Mouse (Mus musculus) neural tube, embryonic 14.5 days (tissue): ENCODE results near the gene Ltbp1. TPM values are rescaled to one million over a fixed set of nuclear protein-coding genes. Genes with fewer than 3 reads are reported as not detected.
A peak's percentile ranks its signal among the peaks of the same experiment; 100 is the strongest.

ENCODE experiments used
- ATAC-seq: fragments of 200-750 bp; cut with Nextera tagmentation; 2 replicates; pipeline ENCODE4 v1.8.0; 2017; ENCODE audit warnings: low read depth, mild to moderate bottlenecking, moderate TSS enrichment, moderate library complexity
- H3K27ac ChIP-seq: fragments of 300-500 bp; sonication (generic); 2 replicates; pipeline ENCODE4 v1.5.1; 2014; ENCODE audit warnings: low read depth, mild to moderate bottlenecking, control low read depth, low read length, moderate library complexity, mixed read lengths
- H3K27me3 ChIP-seq: fragments of 300-500 bp; sonication (generic); 2 replicates; pipeline ENCODE4 v1.6.1; 2014; ENCODE audit warnings: low read length; ENCODE audit not compliant: control insufficient read depth, insufficient read depth
- H3K36me3 ChIP-seq: fragments of 300-500 bp; sonication (generic); 2 replicates; pipeline ENCODE4 v1.6.1; 2014; ENCODE audit warnings: low read length, mixed read lengths; ENCODE audit not compliant: control insufficient read depth, insufficient read depth
- H3K4me1 ChIP-seq: fragments of 300-500 bp; sonication (generic); 2 replicates; pipeline ENCODE4 v1.6.1; 2014; ENCODE audit warnings: low read length; ENCODE audit not compliant: control insufficient read depth, insufficient read depth
- H3K4me2 ChIP-seq: fragments of 300-500 bp; sonication (generic); 2 replicates; pipeline ENCODE4 v1.6.1; 2014; ENCODE audit warnings: mild to moderate bottlenecking, low read depth, low read length, control low read depth
- H3K4me3 ChIP-seq: fragments of 300-500 bp; sonication (generic); 2 replicates; pipeline ENCODE4 v1.5.1; 2014; ENCODE audit warnings: low read depth, low read length, control low read depth, mixed read lengths
- H3K9ac ChIP-seq: fragments of 300-500 bp; sonication (generic); replicated peaks from 2 replicates; pipeline ENCODE4 v1.6.1; 2014; ENCODE audit warnings: low read depth, mild to moderate bottlenecking, control low read depth, low read length, mixed read lengths
- H3K9me3 ChIP-seq: fragments of 300-500 bp; sonication (generic); 2 replicates; pipeline ENCODE4 v1.6.1; 2016; ENCODE audit warnings: low read length; ENCODE audit not compliant: control insufficient read depth
- WGBS: fragments of 180-500 bp; shearing (Covaris S2); extraction: QIAGEN DNeasy Blood & Tissue Kit; methylation state at CpG from one replicate; pipeline ENCODE4 v1.1.7; 2014; 5-methylcytosine and 5-hydroxymethylcytosine counted together
- polyA plus RNA-seq: library from polyadenylated mRNA; unstranded; fragments of >200 nt; fragmentation: Nextera tagmentation; extraction: Ambion mirVana; gene quantifications from 2 replicates; pipeline ENCODE4 v1.2.1, GENCODE M21; 2014

The Ltbp1 gene
- polyA plus RNA-seq, 1 experiment from 2014 or later: 2.5 TPM

- WGBS: 90% methylated on average over 7 of the region's 7 CpGs
- H3K4me1 ChIP-seq: no peaks in the 10 kb centered on the region
- no peak for ATAC-seq
- H3K9ac ChIP-seq: no peak overlapping the region
- H3K4me3 ChIP-seq: no peak overlapping the region
- H3K36me3 ChIP-seq: no peaks in the 10 kb centered on the region
- no peak overlapping the region for H3K27ac ChIP-seq
- H3K9me3 ChIP-seq: no peaks in the 10 kb centered on the region
- no peaks in the 10 kb centered on the region for H3K27me3 ChIP-seq
- H3K4me2 ChIP-seq: no peak overlapping the region
Measured at GRCm38 (mm10) chr17:75245085-75245484, 239.7 kb downstream of the Ltbp1 start.

- no peaks in the 10 kb centered on the region for H3K36me3 ChIP-seq
- 39% methylated on average over 10 of the region's 10 CpGs for whole genome bisulfite sequencing
- no peaks in the 10 kb centered on the region for H3K4me1 ChIP-seq
- no peaks in the 10 kb centered on the region for H3K27me3 ChIP-seq
- H3K4me2 ChIP-seq: no peak overlapping the region
- no peak for ATAC-seq
- no peaks in the 10 kb centered on the region for H3K9me3 ChIP-seq
- no peak overlapping the region for H3K4me3 ChIP-seq
- no peak overlapping the region for H3K9ac ChIP-seq
- H3K27ac ChIP-seq: no peak overlapping the region
Measured at GRCm38 (mm10) chr17:75248632-75249031, 243.3 kb downstream of the Ltbp1 start.

GRCm38 (mm10) chr17:75250571-75250970 is 245.2 kb downstream of the Ltbp1 start:
- 83% methylated on average over 6 of the region's 6 CpGs for WGBS

GRCm38 (mm10) chr17:75251094-75251493 is 245.7 kb downstream of the Ltbp1 start:
- no peak overlapping the region for H3K9ac ChIP-seq
- H3K4me2 ChIP-seq: no peak overlapping the region
- no peak overlapping the region for H3K4me3 ChIP-seq
- no peak overlapping the region for H3K27ac ChIP-seq
- 93% methylated on average over 6 of the region's 6 CpGs for WGBS
- no peak for ATAC-seq
- H3K9me3 ChIP-seq: no peaks in the 10 kb centered on the region
- H3K4me1 ChIP-seq: no peaks in the 10 kb centered on the region
- no peaks in the 10 kb centered on the region for H3K36me3 ChIP-seq
- H3K27me3 ChIP-seq: no peaks in the 10 kb centered on the region

More at GRCm38 (mm10) chr17:75250571-75250970, 245.2 kb downstream of the Ltbp1 start:
- no peak overlapping the region for H3K9ac ChIP-seq
- no peak overlapping the region for H3K27ac ChIP-seq
- no peak for ATAC-seq
- H3K9me3 ChIP-seq: no peaks in the 10 kb centered on the region
- H3K4me3 ChIP-seq: no peak overlapping the region
- no peaks in the 10 kb centered on the region for H3K36me3 ChIP-seq
- no peak overlapping the region for H3K4me2 ChIP-seq
- H3K4me1 ChIP-seq: no peaks in the 10 kb centered on the region
- H3K27me3 ChIP-seq: no peaks in the 10 kb centered on the region

- ATAC-seq: no peak
- no peak overlapping the region for H3K9ac ChIP-seq
- H3K9me3 ChIP-seq: no peaks in the 10 kb centered on the region
- over 99% methylated on average over 5 of the region's 5 CpGs for WGBS
- no peaks in the 10 kb centered on the region for H3K36me3 ChIP-seq
- H3K27ac ChIP-seq: no peak overlapping the region
- H3K4me1 ChIP-seq: no peaks in the 10 kb centered on the region
- no peak overlapping the region for H3K4me2 ChIP-seq
- no peak overlapping the region for H3K4me3 ChIP-seq
- H3K27me3 ChIP-seq: no peaks in the 10 kb centered on the region
Measured at GRCm38 (mm10) chr17:75252540-75252939, 247.2 kb downstream of the Ltbp1 start.

- Histone ChIP-seq H3K9ac (no peak overlapping the region), H3K4me3 (no peak overlapping the region), H3K4me2 (no peak overlapping the region), H3K27me3 (no peaks in the 10 kb centered on the region), H3K9me3 (no peaks in the 10 kb centered on the region), H3K36me3 (no peaks in the 10 kb centered on the region), H3K27ac (no peak overlapping the region), H3K4me1 (no peaks in the 10 kb centered on the region)
- 42% methylated on average over 6 of the region's 6 CpGs for WGBS
- peak; percentile 17; the same call in 1 of the 2 replicates for ATAC-seq
Measured at GRCm38 (mm10) chr17:75254909-75255308, 249.5 kb downstream of the Ltbp1 start.

- Histone ChIP-seq H3K36me3 (no peaks in the 10 kb centered on the region), H3K4me2 (no peak overlapping the region), H3K27me3 (no peaks in the 10 kb centered on the region), H3K9me3 (no peaks in the 10 kb centered on the region), H3K27ac (no peak overlapping the region), H3K9ac (no peak overlapping the region), H3K4me1 (no peaks in the 10 kb centered on the region), H3K4me3 (no peak overlapping the region)
- 48% methylated on average over 1 of the region's 1 CpGs for WGBS
- no peak for ATAC-seq
Measured at GRCm38 (mm10) chr17:75255967-75256366, 250.6 kb downstream of the Ltbp1 start.

- no peak for ATAC-seq
- H3K4me3 ChIP-seq: no peak overlapping the region
- no peaks in the 10 kb centered on the region for H3K9me3 ChIP-seq
- H3K36me3 ChIP-seq: no peaks in the 10 kb centered on the region
- 70% methylated on average over 2 of the region's 2 CpGs for WGBS
- no peak overlapping the region for H3K27ac ChIP-seq
- H3K4me2 ChIP-seq: no peak overlapping the region
- H3K9ac ChIP-seq: no peak overlapping the region
- H3K4me1 ChIP-seq: no peaks in the 10 kb centered on the region
- H3K27me3 ChIP-seq: no peaks in the 10 kb centered on the region
Measured at GRCm38 (mm10) chr17:75258427-75258826, 253.1 kb downstream of the Ltbp1 start.

GRCm38 (mm10) chr17:75263336-75263990 is 258.1 kb downstream of the Ltbp1 start:
- Histone ChIP-seq H3K9me3 (no peaks in the 10 kb centered on the region), H3K27ac (no peak overlapping the region), H3K4me1 (no peaks in the 10 kb centered on the region), H3K27me3 (no peaks in the 10 kb centered on the region), H3K36me3 (no peaks in the 10 kb centered on the region), H3K9ac (no peak overlapping the region), H3K4me3 (no peak overlapping the region), H3K4me2 (no peak overlapping the region)
- no peak for ATAC-seq
- 34% methylated on average over 3 of the region's 3 CpGs for WGBS
